Mouse (Mus musculus) adrenal gland, adult 18-20 months (tissue): Measurements from ENCODE around the gene Cd52. TPM values are rescaled to one million over a fixed set of nuclear protein-coding genes. Genes with fewer than 3 reads are reported as not detected.
A peak's percentile ranks its signal among the peaks of the same experiment; 100 is the strongest.

ENCODE experiments used
- DNase-seq, 2 experiments: peaks; one replicate each; pipeline ENCODE4 v3.0.0; 2021 to 2022; ENCODE audit warnings: low spot score in 2 of 2
- total RNA-seq, 2 experiments: library from RNA; stranded (reverse); gene quantifications; 1 replicate in 1 of 2; 2 replicates in 1 of 2; pipeline ENCODE4 v1.2.3; 2021

The Cd52 gene
- total RNA-seq, 2 experiments from 2014 or later, result 14.0 to 19.9 TPM

DNA sequence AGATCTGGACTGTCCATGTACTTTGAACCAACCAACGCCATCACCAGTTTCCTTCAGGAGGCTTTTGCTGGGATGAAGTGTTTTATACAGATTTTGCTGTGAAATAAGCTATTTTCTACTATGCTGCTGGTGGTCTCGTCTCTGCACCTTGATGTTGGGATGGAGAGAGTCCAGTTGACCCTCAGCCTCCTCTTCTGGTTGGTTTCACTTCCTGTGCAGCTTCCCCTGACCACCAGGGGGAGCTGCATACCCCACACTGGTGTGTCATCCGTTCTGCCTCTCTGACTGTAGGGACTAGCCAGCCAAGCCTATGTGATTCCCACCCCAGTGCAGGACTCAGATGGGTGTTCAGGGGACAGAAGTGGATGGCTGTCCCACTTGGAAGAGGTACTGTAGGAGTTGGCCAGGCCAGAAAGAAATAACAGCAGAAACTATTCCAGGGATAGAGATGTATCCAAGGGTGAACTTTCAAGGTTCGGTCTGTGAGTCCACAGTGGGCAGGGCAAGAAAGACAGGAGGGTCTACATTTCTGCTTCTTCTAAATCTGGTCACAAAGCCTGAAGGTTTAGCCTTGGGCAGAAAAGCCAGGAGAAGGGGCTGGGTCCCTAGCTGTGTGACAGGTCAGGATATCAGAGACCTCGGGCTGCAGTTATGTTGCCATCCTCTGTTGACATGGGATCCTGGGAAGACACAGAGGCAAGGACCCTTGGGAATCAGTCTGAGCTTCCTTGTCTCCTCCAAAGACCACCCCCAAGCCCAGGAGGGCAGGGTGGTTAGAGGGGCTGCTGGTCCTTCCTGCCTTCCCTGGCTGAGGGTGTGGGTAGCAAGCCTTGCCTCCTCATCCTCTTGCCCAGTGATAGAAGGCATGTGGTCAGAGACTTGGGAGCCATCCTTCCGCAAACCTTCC, 2.2 kb downstream of the Cd52 start:
- DNase-seq, result peak; percentile 65 to 74

DNA sequence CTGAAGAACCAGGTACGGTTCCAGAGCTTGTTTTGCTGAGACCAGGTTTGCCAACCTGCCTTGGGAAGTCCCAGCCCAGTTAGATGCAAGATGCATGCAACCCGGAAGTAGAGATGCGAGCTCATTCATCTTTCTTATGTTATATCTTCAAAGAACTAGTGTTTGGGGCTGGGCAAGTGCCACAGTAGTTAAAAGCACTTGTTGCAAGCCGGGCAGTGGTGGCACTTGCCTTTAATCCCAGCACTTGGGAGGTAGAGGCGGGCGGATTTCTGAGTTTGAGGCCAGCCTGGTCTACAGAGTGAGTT, 3.7 kb downstream of the Cd52 start:
- DNase-seq, result no peak

DNA sequence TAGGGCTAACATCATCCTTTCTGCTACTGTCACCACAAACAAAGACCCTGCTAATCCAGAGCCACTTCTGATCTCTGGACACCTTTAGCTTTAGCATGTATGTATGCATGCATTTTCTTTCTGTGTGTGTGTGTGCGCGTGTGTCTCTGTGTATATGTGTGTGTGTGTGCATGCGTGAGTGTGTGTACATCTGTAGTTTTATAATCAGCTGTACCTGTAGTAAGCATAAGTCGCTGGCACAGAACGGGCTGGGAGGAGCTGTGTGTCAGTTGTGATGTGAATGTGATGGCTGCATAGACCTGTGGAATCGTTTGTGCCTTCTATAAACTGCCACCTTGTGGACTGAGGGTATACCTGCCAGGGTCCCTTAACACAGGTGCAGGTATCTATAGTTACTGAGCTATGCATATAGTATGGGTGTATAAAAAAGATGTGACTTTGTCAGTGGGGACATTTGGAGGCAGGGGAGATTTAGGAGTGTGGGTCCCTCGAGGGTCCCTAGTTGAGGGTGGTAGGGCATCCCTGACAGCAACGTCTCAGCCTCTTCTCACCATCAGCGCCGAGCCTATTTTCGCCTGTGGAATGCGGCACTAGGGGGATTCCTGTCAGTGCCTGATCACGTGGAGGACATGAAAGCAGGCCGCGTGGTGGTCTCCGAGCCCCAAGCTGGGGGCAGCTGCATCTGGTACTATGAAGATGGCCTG, 4.2 kb downstream of the Cd52 start:
- DNase-seq, result no peak

DNA sequence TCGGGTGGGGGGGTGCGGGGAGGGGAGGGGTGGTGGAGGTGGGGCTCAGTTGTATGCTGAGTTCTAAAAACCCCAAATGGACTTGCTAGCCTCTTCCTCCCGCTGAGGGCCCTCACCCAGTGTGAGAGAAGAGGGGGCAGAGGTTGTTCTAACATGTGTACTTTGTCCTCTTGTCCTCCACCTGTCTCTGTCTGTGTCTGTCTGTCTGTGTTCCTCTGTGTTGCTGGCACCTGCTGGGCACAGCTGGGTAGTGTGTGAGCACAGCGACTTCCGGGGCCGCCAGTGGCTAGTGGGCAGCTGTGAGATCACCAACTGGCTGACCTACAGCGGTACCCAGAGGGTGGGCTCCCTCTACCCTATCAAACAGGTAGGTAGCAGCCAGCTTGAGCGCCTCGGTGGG, 5.9 kb downstream of the Cd52 start:
- DNase-seq, result no peak

DNA sequence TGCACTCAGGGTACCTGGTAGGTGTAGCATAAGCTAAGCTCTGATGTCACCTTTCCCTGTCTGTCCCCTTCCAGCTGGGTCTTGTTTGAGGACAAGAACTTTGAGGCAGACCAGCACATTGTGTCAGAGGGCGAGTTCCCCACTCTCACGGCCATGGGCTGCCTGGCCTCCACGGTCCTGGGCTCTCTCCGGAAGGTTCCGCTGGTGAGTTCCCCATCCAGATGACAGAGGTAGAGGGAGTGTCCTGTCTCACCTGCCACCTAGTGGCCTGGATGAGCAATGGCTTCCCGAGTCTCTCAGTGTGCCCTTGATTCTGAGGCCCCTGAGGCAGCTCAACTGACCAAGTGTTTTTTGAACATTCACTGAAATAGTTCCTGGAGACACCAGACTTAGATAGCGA, 7.5 kb downstream of the Cd52 start:
- DNase-seq, result no peak

DNA sequence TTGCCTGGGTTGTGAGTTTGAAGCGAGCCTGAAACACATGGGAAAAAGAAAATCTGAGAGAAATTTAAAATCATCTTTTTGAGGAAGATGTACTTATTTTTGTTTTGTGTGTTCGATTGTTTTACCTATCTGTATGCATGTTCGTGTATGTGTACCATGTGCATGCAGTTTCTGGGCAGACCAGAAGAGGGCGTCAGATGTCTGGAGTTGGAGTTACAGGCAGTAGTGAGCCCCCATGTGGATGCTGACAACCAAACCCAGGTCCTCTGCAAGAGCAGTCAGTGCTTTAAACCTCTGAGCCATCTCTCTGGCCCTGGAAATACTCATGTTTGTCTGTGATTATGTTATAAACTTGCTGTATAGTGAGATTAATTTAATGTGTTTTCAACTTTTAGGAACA, 9.9 kb downstream of the Cd52 start:
- no peak for DNase-seq

DNA sequence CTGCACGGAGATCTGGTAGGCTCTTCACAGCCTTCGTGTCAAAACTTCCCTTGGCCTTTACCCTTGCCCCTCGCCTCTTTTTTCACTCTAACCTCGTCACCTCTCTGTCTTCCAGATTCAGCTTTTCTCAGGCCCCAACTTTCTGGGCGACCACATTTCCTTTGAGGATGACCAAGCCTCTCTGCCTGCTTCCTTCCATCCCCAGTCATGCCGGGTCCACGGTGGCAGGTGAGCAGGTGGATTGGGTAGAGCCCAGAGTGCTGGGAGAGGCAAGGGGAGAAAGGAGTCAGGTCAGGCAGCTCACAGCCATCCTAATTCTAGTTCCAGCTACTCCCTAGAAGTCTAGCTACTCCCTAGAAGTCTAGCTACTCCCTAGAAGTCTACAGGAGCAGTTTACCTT, 12.4 kb downstream of the Cd52 start:
- DNase-seq, result no peak

DNA sequence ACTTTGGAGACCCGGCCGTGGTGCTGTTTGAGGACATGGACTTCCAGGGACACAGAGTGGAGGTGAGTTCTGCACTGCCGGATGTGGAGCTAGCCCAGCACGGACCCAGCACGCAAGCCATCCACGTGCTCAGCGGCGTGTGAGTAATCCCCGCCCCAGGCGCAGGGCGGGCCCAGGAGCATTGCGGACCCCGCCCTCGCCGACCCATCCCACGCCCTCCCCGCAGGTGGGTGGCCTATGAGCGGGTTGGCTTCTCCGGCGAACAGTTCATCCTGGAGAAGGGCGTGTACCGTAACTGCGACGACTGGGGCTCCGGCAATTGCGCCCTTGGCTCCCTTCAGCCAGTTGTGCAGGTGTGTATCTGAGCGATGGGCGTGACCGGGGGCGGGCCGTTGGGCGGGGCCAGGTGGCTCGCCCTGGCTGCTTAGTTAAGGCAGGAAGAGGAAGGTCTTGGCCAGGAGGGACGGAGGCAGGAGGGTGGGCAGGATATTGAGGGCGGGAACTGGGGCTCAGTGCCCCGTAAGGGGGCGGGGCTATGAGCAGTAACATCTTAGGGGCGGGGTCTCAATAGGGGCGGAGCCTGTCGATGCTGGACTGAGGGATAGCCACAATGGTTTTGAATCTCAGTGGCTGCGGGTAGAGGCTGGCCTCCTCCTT, 13.0 kb downstream of the Cd52 start:
- peak; percentile 46 to 54 for DNase-seq

DNA sequence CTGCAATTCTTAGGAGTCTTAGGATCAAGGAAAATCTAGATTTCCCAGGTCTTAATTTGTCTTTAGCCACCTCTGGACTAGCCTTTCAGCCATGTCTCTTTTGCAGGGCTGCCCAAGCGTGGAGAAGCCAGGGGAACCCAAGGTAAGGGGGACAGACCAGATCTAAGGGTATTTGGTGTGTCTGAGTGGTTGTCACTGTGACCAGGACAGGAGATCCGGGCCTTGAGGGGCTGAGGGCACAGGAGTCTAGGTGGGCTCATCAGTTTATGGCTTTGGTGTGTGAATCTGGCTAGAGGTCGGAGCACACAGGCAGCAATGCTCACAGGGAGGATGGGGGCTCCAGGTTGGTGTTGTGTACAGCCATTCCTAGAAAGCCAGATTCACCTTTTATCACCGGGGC, 14.2 kb downstream of the Cd52 start:
- no peak for DNase-seq

DNA sequence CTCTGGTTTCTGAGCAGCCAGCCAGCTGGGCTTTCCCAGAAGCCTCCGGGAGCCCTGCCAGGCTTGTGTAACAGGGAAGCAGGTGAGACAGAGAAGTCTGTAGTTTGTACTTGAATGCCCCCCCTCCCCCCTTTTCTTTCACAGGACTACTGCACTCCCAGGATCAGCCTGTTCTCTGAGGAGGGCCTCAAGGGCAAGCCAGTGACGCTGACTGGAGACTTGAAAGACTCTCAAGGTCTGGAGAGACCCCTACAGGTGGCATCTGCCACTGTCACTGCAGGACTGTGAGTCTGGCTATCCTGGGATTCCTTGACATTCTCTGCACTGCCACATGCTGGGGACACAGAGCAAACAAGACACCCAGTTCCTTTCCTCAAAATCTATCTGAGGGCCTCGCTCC, 16.2 kb downstream of the Cd52 start:
- no peak for DNase-seq

DNA sequence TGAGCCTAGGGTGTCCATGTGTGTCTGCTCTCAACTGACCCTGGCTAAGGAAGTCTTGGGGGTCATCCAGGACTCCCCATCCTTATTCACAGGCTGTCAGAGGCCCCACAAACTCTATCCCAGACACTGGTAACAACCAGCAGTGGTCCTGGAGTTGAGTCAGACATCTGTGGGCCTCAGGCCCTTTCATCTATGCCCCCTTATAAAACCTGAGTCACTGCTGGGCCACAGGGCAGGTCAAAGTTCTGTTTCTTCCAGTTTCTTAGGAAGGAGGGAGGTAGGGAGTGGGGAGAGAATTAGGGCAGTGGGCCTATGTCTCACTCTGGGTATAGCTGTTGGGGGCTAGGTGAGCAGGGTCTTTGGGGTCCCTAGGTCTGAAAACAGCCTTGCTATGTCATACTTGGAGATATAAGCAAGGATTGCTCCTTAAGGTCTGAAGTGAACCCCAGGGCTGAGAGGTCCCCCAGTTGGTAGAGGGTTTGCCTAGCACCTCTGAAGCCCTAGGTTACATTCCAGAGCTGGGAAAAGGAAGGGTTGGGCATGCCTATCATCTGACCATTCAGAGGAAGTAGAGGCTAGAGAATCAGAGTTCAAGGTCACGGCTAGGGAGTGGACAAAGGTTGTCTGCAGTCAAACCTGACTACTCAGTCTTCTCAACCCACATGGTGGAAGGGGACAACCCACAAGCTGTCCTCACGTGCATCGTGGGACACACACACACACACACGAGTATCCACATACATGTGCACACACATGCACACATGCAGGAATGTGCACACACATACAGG, 25.9 kb downstream of the Cd52 start:
- DNase-seq, result no peak

DNA sequence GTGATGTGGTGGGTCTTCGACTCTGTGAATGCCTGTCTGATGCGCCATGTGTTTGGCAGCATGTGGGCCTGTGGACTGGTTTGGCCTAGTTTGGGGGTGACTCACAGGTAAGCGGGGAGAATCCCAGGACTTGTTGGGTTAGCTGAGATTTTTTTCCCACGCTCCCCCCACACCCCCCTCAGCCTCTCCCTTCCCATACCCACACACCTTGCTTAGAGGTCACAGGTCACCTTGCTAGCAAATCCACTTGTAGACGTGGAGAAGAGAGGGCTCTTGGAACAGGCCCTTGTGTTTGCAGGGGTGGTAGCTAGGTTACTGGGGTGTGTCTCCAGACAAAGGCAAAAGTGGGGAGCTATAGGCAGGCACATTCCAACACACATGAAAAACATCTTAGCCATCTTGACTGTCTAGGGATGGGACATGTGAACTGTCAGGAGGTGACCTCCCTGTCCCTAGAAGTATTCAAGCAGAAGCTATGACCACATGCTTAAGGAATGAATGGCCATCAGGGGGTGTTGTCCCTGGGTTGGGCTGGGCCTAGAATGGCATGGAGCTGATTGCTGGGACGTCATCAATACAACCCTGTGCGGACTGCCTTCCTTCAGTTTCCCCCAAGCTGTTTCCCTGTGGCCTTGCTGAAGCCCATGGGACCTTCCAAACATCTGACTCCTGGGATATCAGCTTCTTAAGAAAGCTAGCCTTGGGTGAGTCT, 26.9 kb downstream of the Cd52 start:
- no peak for DNase-seq

DNA sequence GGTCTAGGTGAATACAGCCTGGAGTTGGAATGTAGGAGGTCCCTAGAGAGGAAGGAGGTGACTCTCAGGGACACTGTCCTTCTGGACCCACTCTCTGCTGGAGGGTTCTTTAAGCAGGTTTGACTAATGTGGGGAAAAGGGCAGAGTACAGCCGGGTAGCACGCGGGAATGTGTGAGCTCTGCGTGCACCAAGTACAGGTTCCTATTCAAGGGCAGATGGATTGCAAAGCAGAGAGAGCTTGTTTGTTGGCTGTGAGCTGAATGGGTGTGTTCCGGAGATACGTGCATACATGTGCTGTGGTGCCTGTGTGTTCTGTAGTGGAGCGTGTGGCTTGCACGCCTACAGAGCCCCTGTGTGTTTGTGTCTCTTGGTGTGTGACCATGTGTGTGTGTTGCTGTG, 27.5 kb downstream of the Cd52 start:
- DNase-seq, result no peak

DNA sequence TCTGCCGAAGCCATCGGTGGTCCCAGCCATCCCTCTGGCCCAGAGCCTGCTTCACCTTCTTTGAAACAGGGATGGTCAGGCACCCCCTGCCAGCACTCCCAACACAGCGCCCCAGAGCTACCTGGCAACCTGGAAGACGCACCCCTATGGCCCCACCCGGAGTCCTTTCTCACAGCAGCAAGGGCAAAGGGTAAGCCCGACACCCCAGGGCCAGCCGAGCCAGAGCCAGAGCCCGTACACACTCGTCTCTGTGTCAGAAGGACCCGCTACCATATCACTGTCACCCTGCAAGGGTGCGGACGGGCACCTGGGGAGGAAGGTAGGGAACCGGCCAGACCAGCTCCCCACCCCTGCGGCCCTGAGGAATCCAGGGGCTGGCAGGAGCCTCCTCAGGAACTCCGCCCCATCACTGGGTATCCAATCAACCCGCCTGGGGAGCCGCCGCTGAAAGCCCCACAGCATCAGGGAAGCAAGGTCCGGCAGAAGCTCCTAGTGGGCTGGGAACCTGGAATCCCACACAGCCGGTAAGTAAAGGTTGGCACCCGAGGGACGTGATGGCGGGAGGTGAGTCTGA, 29.4 kb downstream of the Cd52 start:
- DNase-seq, result no peak

DNA sequence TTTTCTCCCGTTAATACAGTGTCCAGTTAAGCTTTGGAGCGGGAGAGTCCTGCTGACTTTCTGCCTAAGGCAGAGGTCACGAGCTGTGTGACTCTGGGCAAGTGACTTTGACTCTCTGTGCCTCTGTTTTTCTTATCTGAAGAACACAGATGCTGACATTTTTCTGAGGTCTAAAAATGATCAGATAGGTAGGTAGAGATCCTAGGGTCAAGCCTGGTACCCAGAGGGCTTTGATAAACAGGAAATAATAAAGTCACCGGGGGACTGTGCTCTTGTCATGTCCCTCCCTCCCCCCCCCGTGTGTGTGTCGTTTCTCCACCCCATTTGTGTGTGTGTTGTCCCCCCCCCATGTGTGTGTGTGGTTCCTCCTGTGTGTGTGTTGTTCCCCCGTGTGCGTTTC, 32.3 kb downstream of the Cd52 start:
- no peak for DNase-seq

DNA sequence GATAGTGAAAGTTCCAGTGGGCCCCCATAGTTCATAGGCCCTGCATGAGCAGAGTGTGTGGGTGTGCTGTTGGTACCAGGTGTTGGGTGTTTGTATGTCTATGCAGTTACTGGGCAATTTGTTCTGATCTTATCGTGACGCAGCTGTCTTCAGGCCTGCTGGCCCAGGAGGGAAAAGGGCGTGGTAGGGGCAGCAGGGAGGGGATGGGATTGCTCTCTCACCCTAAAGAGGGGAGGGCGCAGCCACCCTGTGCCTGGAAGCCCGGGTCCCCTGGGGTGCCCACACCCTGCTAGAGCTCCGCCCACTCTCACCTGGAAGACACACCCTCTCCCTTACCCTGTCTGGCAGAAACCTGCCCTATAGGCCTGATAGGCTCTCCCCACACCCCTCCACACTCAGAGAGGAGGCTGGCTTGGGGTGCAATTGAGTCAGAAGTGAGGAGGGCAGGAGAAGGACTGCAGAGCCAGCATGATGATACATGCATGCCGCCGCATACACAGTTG, 32.9 kb downstream of the Cd52 start:
- DNase-seq, result no peak

DNA sequence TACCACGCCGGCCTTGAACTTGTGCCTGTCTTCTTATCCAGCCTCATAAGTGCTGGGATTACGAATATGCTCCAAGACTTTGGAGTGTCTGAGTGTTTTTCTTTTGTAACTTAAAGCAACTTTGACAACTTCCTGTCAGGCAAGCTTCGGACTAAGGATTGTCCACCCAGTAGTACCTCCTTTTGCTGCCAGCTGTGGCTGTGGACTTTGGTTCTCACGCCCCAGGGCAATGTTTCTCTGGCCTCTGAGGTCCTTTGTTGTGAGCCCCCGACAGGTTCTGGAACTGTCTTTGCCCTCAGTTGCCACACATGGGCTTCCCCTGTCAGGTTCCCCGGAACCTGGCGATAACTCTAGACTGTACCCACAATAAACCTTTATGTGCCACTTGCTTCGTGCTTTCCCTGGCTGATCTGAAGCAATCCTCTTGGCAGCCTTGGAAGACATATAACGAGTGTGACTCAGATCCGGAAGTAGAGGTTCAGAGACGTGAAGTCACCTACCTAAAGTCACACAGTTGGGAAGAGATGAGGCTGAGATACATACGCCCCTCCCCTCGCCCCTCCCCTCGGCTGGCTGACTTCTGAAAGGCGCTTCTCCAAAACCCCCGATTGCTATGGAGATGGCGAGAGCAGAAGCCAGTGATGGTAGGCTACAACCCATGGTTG, 33.6 kb downstream of the Cd52 start:
- no peak for DNase-seq

DNA sequence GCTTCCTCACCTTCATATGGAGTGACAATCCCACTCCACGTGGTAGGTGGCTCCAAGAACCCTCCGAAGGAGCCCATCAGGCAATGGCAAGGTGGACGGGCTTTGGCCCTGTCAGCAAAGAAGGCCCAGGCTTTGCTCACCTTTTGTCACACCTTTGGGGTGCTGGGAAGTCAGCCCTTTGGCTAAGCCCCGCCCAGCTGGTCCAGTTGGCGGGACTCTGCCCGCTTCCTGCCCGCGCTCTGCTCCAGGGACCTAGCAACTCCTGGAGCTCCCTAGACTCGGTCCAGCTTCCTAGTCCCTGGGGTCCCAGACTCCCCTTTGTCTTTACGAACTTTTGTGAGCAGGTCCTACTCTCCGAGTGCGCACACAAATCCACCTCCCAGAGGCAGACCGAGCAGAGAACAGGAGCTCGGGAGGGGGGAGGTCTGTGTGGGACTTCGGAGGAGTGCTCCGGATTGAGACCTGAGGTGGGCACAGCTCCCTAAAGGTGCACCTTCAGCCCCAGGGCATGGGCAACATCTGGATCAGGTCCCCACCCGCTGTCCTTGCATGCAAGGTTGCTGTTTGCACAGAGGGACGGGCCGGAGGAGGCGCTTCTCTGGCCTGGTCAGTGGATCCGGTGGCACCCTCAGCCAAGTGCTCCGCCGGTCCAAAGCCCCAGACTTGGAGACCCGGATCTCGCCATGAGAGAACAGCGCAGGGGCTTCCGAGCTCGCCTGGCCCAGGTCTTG, 34.6 kb downstream of the Cd52 start, which contains the start of gene Crybg2:
Gene Crybg2, plus strand, starts transcription at position 681 of the 731 bp plus-strand sequence.
- DNase-seq, result no peak

DNA sequence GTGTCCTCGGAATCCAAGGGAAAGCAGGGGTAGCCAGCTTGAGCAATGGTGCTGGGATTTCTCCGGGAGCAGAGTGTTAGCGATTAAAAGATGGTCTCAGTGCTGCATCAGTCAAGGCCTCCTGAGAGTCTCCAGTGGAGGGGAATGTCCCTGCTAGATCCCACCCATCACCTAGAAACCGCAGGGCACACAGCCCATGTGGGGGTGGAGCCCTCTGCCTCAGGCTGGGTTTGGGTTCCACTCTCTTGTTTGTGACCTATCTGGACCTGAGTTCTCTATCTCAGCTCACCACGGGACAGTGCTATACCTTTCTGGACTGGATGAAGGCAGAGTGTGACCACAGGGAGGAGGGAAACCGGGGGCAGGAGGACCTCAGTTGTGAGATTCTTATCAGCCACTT, 36.0 kb downstream of the Cd52 start:
- no peak for DNase-seq
